Mouse (Mus musculus) spleen, postnatal 14 days (tissue): ENCODE measurements around the gene Olfr279.
"Not testable (repeated sequence)": the region's sequence is repeated elsewhere in the genome, so short reads cannot be mapped to it uniquely, and the experiment has no call there.

Experiments
- DNase-seq, 2 experiments: peaks; one replicate each; pipeline ENCODE4 v3.0.0; 2021 to 2022; ENCODE audit warnings: low spot score in 2 of 2

Gene Olfr279

GRCm38 (mm10) chr15:98510438-98511385 lies 18.5 kb downstream of the Olfr279 start:
- peak; percentile 62 to 79 for DNase-seq

- no peak for DNase-seq
These were observed 19.3 kb downstream of the Olfr279 start for GRCm38 (mm10) chr15:98511386-98511928.

- DNase-seq: no peak
These were observed 20.0 kb downstream of the Olfr279 start for GRCm38 (mm10) chr15:98512232-98512631.

- no peak for DNase-seq
These were observed 20.7 kb downstream of the Olfr279 start for GRCm38 (mm10) chr15:98512799-98513321.

GRCm38 (mm10) chr15:98513676-98514075 lies 21.5 kb downstream of the Olfr279 start:
- DNase-seq: not testable (repeated sequence)

GRCm38 (mm10) chr15:98514146-98514545 lies 21.9 kb downstream of the Olfr279 start:
- no peak for DNase-seq

- not testable (repeated sequence) for DNase-seq
These were observed 22.6 kb downstream of the Olfr279 start for GRCm38 (mm10) chr15:98514845-98515244.

GRCm38 (mm10) chr15:98517380-98518355 lies 25.5 kb downstream of the Olfr279 start:
- DNase-seq: peak; percentile 38 to 55

GRCm38 (mm10) chr15:98521245-98521644 lies 29.0 kb downstream of the Olfr279 start:
- DNase-seq: no peak

- no peak for DNase-seq
These were observed 33.9 kb downstream of the Olfr279 start for GRCm38 (mm10) chr15:98526057-98526456.

- DNase-seq: no peak
These were observed 35.0 kb downstream of the Olfr279 start for GRCm38 (mm10) chr15:98527056-98527771.

GRCm38 (mm10) chr15:98528066-98528563 lies 35.9 kb downstream of the Olfr279 start:
- DNase-seq: no peak

- no peak for DNase-seq
These were observed 40.1 kb downstream of the Olfr279 start for GRCm38 (mm10) chr15:98532281-98532680.

GRCm38 (mm10) chr15:98533035-98533531 lies 40.9 kb downstream of the Olfr279 start:
- DNase-seq: no peak

GRCm38 (mm10) chr15:98533881-98534627 lies 41.9 kb downstream of the Olfr279 start, which contains the start of gene Kansl2:
Kansl2 (minus strand) TSS chr15:98534264.
- DNase-seq: peak; percentile 96

- no peak for DNase-seq
These were observed 43.7 kb downstream of the Olfr279 start for GRCm38 (mm10) chr15:98535921-98536320.

GRCm38 (mm10) chr15:98536828-98537510 lies 44.8 kb downstream of the Olfr279 start:
- no peak for DNase-seq

GRCm38 (mm10) chr15:98537923-98538322 lies 45.7 kb downstream of the Olfr279 start:
- no peak for DNase-seq

GRCm38 (mm10) chr15:98541064-98541463 lies 48.9 kb downstream of the Olfr279 start:
- DNase-seq: no peak
